Mouse (Mus musculus): ENCODE data around the gene Afp.

- TF ChIP-seq CTCF (IDR thresholded peaks at IDR 0.05; ENCODE audit: borderline replicate concordance, insufficient read depth, low read length): no peak
- TF ChIP-seq POLR2A (IDR thresholded peaks at IDR 0.05; ENCODE audit: low read depth, low read length): no peak
Observed at GRCm38 (mm10) chr5:90490518-90490917, at the start of gene Afp.
